Mouse (Mus musculus): ENCODE results near the gene Rgs16.
"Not testable (repeated sequence)": the region's sequence is repeated elsewhere in the genome, so short reads cannot be mapped to it uniquely, and the experiment has no call there.

Rgs16 gene

GRCm38 (mm10) chr1:153750054-153750453 lies 9.9 kb downstream of the Rgs16 start:
- no peak for DNase-seq (ENCODE audit: low spot score)

GRCm38 (mm10) chr1:153751763-153752301 lies 11.7 kb downstream of the Rgs16 start:
- no peak for DNase-seq (ENCODE audit: low spot score)

DNA sequence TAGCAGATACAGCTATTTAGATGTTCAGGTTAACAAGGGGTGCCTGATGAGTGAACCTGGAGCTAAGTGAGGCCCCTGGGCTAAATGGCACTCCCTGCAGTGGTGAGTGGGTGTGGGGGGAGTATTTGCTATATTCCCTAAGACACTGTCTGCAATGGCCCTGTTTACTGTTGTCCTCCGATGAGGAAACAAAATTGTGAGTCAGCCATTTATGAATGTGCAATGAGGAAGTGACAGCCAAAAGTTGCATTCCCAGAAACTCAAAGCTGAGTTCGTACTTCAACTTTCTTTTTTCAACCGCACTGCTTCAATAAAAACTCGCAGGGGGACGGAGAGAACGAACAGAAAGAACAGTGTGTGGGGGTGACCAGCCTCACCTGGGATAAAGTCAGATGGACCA lies 12.4 kb downstream of the Rgs16 start:
- DNase-seq (ENCODE audit: low spot score), result no peak

DNA sequence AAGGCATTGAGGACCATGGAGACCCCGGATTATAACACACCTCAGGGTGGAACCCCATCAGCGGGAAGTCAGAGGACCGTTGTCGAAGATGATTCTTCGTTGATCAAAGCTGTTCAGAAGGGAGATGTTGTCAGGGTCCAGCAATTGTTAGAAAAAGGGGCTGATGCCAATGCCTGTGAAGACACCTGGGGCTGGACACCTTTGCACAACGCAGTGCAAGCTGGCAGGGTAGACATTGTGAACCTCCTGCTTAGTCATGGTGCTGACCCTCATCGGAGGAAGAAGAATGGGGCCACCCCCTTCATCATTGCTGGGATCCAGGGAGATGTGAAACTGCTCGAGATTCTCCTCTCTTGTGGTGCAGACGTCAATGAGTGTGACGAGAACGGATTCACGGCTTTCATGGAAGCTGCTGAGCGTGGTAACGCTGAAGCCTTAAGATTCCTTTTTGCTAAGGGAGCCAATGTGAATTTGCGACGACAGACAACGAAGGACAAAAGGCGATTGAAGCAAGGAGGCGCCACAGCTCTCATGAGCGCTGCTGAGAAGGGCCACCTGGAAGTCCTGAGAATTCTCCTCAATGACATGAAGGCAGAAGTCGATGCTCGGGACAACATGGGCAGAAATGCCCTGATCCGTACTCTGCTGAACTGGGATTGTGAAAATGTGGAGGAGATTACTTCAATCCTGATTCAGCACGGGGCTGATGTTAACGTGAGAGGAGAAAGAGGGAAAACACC lies 13.7 kb downstream of the Rgs16 start:
- DNase-seq (ENCODE audit: low spot score), result no peak

GRCm38 (mm10) chr1:153764136-153764535 lies 24.0 kb downstream of the Rgs16 start:
- no peak for DNase-seq (ENCODE audit: low spot score)

GRCm38 (mm10) chr1:153766298-153766697 lies 26.1 kb downstream of the Rgs16 start:
- DNase-seq (ENCODE audit: low spot score), result no peak

DNA sequence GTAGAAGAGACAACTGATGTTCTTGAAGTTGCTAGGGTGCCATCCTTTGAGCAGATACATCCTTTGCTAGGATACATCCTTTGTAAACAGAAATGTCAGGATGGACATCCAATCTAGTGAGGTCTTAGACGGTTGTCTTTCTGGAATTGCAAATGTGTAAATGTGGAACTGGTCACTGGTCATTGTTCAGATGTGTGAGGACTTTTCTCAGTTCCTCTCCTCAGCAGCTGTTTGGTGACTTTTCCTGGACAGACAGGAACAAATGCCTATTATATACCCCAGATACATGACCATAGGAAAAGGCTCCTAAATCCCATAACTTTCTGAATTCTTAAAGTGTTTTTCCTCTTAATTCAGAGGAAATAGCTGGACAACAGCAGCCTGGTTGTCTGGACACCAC lies 27.1 kb downstream of the Rgs16 start:
- no peak for DNase-seq (ENCODE audit: low spot score)

DNA sequence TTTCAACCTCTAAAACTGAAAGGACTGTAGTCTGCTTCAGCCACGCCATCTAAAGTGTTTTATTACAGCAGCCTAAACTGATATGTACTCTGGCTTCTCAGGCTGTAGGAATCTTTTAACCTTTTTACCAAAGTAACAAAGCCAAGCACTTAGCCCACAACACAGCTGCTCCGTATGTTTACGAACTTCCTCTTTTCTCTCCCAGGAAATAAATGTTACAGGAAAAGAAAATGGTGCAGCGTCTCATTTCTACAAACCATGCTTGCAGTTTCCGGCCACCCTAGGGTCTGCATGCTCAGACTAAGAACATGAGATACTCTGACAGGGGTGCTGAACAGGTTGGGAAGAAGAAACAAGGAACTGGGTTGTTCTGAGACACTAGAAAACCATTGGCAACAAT lies 28.3 kb downstream of the Rgs16 start:
- DNase-seq (ENCODE audit: low spot score), result no peak

GRCm38 (mm10) chr1:153769571-153769970 lies 29.4 kb downstream of the Rgs16 start:
- not testable (repeated sequence) for DNase-seq (ENCODE audit: low spot score)

DNA sequence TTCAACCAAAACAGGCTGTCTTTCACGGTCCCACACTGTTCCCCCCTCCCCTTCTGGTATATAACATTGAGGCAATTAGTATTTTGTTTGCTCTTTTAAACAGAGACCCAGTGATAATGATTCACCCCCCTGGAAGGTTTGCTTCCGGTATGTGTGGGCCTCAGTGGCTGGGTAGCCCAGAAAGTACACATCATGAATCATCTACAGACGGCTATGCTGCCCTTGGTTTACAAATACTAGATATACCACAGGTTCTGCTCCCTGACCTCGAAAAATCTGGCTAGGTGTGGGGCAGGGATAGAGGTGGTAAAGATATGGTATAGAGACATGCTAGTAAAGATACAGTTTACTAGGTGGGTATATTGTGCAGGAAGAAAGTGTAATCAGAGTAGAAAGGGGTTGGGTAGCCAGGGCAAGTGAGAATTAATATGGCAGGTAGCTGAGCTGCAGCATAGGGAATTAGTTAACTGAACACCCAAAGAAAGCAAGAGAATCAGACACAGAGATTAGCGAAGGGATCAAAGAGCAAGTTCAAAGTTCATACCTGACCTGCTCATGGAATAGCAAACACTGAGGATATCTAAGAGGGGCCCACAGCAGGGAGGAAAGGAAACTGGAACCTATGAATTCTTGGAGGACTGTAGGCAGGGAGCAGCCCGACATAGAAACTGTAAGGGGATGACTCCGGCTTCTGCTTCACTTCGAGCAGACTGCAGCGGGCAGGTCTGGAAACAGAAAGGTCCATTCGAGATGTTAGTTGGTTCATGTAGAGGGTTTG lies 30.0 kb downstream of the Rgs16 start:
- DNase-seq (ENCODE audit: low spot score), result no peak

- no peak for DNase-seq (ENCODE audit: low spot score)
Measured at GRCm38 (mm10) chr1:153770776-153771167, 30.6 kb downstream of the Rgs16 start.

DNA sequence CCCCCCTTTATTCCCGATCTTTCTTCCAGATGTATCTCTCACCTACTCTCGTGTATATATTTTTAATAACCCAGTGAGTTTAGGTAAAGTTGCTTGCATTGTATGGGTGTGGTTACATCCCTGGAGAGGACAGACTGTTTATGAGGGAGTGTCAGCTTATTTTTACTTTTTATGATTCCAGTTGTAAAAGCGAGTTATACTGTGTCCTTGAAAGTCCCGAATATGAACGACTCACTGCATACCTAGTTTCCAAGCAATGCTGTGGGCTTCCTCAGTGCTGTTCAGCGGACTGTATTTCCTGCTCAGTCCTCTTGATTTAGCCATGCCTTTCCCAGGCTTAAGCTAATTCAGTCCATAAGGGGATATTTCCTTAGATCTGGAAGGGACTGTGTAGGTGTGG lies 35.0 kb downstream of the Rgs16 start:
- DNase-seq (ENCODE audit: low spot score), result no peak

- DNase-seq (ENCODE audit: low spot score), result no peak
Measured at GRCm38 (mm10) chr1:153776257-153776656, 36.1 kb downstream of the Rgs16 start.

DNA sequence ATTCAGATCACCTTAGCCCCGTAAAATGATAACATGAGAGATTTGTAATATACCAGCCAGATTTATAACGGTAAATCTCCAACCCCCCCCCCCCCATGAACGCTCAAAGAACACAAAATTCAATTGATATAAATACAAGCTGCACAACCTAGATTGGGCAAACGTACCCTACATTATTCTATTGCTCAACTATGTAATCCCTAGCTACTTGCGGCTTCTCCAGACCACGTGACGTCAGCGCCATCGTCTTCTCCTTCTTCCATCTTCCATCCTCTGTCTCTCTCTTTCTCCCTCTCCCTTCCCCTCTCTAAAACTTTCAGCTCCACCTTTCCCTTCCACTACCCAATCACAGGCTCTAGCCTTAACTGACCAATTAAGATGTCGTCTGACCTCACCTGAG lies 38.1 kb downstream of the Rgs16 start:
- DNase-seq (ENCODE audit: low spot score), result no peak

DNA sequence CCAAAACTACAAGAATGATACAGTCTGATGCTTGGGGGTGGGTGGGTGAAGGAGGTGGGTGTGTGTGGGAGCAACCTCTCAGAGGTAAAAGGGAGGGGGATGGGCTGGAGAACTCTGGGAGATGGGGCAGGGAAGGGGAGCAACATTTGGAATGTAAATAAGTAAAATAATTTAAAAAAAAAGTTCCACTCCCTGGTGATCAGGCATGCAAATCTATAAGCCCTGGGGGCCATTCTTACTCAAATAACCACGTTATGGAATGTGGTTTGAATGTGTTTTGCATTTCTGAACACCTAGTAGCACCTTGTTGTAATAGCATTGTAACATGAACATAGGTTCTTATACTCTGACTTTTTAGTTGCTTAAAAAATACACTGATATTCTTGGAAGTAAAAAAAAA lies 43.2 kb downstream of the Rgs16 start:
- no peak for DNase-seq (ENCODE audit: low spot score)

- DNase-seq (ENCODE audit: low spot score), result no peak
Measured at GRCm38 (mm10) chr1:153785608-153786007, 45.5 kb downstream of the Rgs16 start.

DNA sequence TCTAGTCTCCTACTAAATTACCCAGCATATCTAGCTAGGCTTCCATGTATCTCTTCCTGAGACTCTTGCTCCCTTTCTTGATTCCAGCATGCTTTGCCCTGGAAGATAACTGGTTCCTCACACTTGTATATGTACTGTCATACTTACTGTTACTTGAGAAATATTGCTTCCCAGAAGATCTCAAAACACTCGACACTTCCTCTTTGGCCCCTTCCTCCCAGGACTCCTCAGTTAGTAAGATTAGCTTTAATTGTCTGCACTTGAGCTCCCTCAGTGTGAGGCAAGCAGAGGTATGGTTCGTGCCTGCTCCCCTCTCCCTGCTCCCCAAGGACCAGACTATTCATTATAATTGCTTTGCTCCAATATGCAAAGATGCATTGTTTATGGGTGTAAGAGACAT lies 50.6 kb downstream of the Rgs16 start:
- no peak for DNase-seq (ENCODE audit: low spot score)

GRCm38 (mm10) chr1:153794241-153794640 lies 54.1 kb downstream of the Rgs16 start:
- no peak for DNase-seq (ENCODE audit: low spot score)

Measured in testis, postnatal 10 days (tissue).